Mouse (Mus musculus) embryonic fibroblast, embryonic 13.5 days (primary cell): ENCODE results near the gene Dgkg.

ENCODE experiments used
- CTCF ChIP-seq: IDR thresholded peaks from 2 replicates; pipeline ENCODE4 v1.5.1; 2011; ENCODE audit warnings: mild to moderate bottlenecking, control low read depth, low read length, moderate library complexity, borderline replicate concordance; ENCODE audit not compliant: insufficient read depth
- POLR2A ChIP-seq: IDR thresholded peaks from 2 replicates; pipeline ENCODE4 v1.6.1; 2011; ENCODE audit warnings: low read depth, mild to moderate bottlenecking, control low read depth, low read length, moderate library complexity

DNA sequence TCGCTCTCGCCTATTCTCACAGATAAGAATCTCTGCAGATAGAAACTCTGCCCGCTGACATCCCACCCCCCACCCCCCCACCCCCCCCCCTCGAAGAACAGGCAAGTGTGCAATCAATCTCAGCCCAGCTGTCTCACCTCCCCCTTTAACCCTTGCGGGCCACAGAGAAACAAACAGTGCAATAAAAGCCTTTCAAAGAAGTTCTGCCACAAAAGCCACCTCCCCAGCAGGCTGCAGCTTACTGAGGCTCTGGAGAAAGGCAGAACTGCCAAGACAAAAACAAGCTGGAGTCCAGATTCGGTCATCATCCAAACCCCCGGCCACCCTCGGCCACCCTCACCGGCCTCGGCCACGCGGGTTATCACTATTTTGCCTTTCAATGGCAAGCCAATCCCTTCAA is 223.1 kb downstream of the Dgkg start:
- no peak for TF ChIP-seq POLR2A
- no peak for TF ChIP-seq CTCF
